Mouse (Mus musculus): ENCODE results near the gene Lrrc63.
A peak's percentile ranks its signal among the peaks of the same experiment; 100 is the strongest.
"Not testable (repeated sequence)": the region's sequence is repeated elsewhere in the genome, so short reads cannot be mapped to it uniquely, and the experiment has no call there.

Gene Lrrc63

GRCm38 (mm10) chr14:75130501-75131318 is at the start of gene Lrrc63, which contains the start of gene Lcp1:
TSS of gene Lrrc63 (minus strand) at chr14:75130881.
TSS of gene Lcp1 (plus strand) at chr14:75131101.
- peak; percentile 63 to 71 for DNase-seq

- DNase-seq, result no peak
Measured at GRCm38 (mm10) chr14:75179255-75179963, 48.7 kb upstream of the Lrrc63 start.

GRCm38 (mm10) chr14:75178801-75179211 is 48.1 kb upstream of the Lrrc63 start:
- DNase-seq, result no peak

GRCm38 (mm10) chr14:75178384-75178793 is 47.7 kb upstream of the Lrrc63 start:
- DNase-seq, result no peak

- no peak for DNase-seq
Measured at GRCm38 (mm10) chr14:75177400-75177799, 46.7 kb upstream of the Lrrc63 start.

GRCm38 (mm10) chr14:75176425-75177045 is 45.9 kb upstream of the Lrrc63 start:
- no peak for DNase-seq

- no peak for DNase-seq
Measured at GRCm38 (mm10) chr14:75175781-75176180, 45.1 kb upstream of the Lrrc63 start.

GRCm38 (mm10) chr14:75174731-75175555 is 44.3 kb upstream of the Lrrc63 start:
- no peak for DNase-seq

- DNase-seq, result no peak
Measured at GRCm38 (mm10) chr14:75174296-75174695, 43.6 kb upstream of the Lrrc63 start.

GRCm38 (mm10) chr14:75170546-75170945 is 39.9 kb upstream of the Lrrc63 start:
- DNase-seq, result no peak

GRCm38 (mm10) chr14:75168501-75168900 is 37.8 kb upstream of the Lrrc63 start:
- DNase-seq, result no peak

GRCm38 (mm10) chr14:75165574-75166131 is 35.0 kb upstream of the Lrrc63 start:
- DNase-seq, result no peak

- no peak for DNase-seq
Measured at GRCm38 (mm10) chr14:75164345-75164744, 33.7 kb upstream of the Lrrc63 start.

- DNase-seq, result no peak
Measured at GRCm38 (mm10) chr14:75163866-75164265, 33.2 kb upstream of the Lrrc63 start.

- no peak for DNase-seq
Measured at GRCm38 (mm10) chr14:75159375-75159774, 28.7 kb upstream of the Lrrc63 start.

GRCm38 (mm10) chr14:75154481-75154880 is 23.8 kb upstream of the Lrrc63 start:
- no peak for DNase-seq

- DNase-seq, result no peak
Measured at GRCm38 (mm10) chr14:75151146-75151545, 20.5 kb upstream of the Lrrc63 start.

- no peak for DNase-seq
Measured at GRCm38 (mm10) chr14:75150653-75151052, 20.0 kb upstream of the Lrrc63 start.

- DNase-seq, result no peak
Measured at GRCm38 (mm10) chr14:75148229-75148628, 17.5 kb upstream of the Lrrc63 start.

GRCm38 (mm10) chr14:75147706-75148105 is 17.0 kb upstream of the Lrrc63 start:
- DNase-seq, result not testable (repeated sequence)

- no peak for DNase-seq
Measured at GRCm38 (mm10) chr14:75139225-75139624, 8.5 kb upstream of the Lrrc63 start.

- no peak for DNase-seq
Measured at GRCm38 (mm10) chr14:75138503-75138902, 7.8 kb upstream of the Lrrc63 start.
